Mouse (Mus musculus) olfactory bulb, adult 2 months (tissue): ENCODE results near the gene Dgke.

Experiments
- CTCF ChIP-seq: fragments of 200-500 bp; IDR thresholded peaks from 2 replicates; pipeline ENCODE4 v1.5.1; 2012; ENCODE audit warnings: low read depth, mild to moderate bottlenecking, low read length, moderate library complexity; ENCODE audit not compliant: insufficient read depth
- POLR2A ChIP-seq: fragments of 200-500 bp; IDR thresholded peaks from 2 replicates; pipeline ENCODE4 v1.6.1; 2012; ENCODE audit warnings: mild to moderate bottlenecking, low read depth, low read length, moderate library complexity; ENCODE audit not compliant: insufficient read depth

DNA sequence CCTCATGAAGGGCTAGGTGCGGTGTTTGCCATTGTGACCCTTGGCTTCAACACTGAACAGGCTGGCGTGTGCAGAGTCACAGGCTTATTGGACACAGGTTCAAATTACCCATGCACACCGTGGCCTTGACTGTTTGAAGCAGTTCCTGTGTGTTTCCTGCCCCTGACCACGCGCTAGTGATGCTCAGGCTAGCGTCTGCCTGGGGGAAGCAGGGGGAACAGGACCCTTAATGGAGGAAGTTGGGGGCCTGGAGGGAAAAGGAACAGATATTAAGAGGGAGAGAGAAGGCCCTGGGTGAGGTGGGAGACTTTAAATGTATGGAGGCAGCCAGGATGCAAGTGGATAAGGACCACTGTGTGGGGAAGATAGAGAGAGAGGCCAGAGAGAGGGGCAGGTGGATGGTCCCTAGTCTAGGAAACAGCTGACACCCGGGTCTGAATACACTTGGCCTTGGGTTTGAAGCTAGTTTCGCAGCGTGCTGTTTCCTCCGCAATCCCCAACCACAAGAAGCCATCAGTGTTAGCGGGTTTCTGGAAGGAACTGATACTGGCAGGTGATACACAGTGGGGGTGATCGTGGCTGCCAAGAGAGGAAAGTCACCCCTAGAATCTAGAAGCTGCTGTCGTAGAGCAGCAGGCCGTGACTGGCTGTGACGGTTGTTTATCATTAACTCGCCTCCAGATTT lies 12.5 kb upstream of the Dgke start:
- TF ChIP-seq CTCF (no peak), POLR2A (no peak)
